Mouse (Mus musculus) embryonic fibroblast, embryonic 13.5 days (primary cell): ENCODE measurements around the gene Csnk1g1. TPM values are rescaled to one million over a fixed set of nuclear protein-coding genes. Genes with fewer than 3 reads are reported as not detected.

ENCODE experiments used
- H3K27ac ChIP-seq: 2 replicates; pipeline ENCODE4 v1.5.1; 2012; ENCODE audit warnings: low read length, control low read depth, inconsistent platforms; ENCODE audit not compliant: insufficient read depth
- H3K4me1 ChIP-seq: 2 replicates; pipeline ENCODE4 v1.6.1; 2011; ENCODE audit warnings: low read length; ENCODE audit not compliant: control insufficient read depth, insufficient read depth
- H3K4me3 ChIP-seq: 2 replicates; pipeline ENCODE4 v1.5.1; 2011; ENCODE audit warnings: mild to moderate bottlenecking, control low read depth, low read length; ENCODE audit not compliant: insufficient read depth
- CTCF ChIP-seq: IDR thresholded peaks from 2 replicates; pipeline ENCODE4 v1.5.1; 2011; ENCODE audit warnings: mild to moderate bottlenecking, control low read depth, low read length, moderate library complexity, borderline replicate concordance; ENCODE audit not compliant: insufficient read depth
- POLR2A ChIP-seq: IDR thresholded peaks from 2 replicates; pipeline ENCODE4 v1.6.1; 2011; ENCODE audit warnings: low read depth, mild to moderate bottlenecking, control low read depth, low read length, moderate library complexity
- polyA plus RNA-seq: library from polyadenylated mRNA; stranded (reverse); fragments of >200 nt; gene quantifications from 2 replicates; pipeline ENCODE4 v1.2.4, GENCODE M21; 2011; ENCODE audit warnings: low read depth; ENCODE audit not compliant: missing spikeins, insufficient read length

Gene Csnk1g1
- polyA plus RNA-seq, 1 experiment: 64.7 TPM

- no peak overlapping the region for H3K27ac ChIP-seq
- no peaks in the 10 kb centered on the region for H3K4me1 ChIP-seq
- no peak overlapping the region for H3K4me3 ChIP-seq
- TF ChIP-seq POLR2A (no peak), CTCF (no peak)
Measured at GRCm38 (mm10) chr9:65982841-65983240, 74.1 kb downstream of the Csnk1g1 start.

DNA sequence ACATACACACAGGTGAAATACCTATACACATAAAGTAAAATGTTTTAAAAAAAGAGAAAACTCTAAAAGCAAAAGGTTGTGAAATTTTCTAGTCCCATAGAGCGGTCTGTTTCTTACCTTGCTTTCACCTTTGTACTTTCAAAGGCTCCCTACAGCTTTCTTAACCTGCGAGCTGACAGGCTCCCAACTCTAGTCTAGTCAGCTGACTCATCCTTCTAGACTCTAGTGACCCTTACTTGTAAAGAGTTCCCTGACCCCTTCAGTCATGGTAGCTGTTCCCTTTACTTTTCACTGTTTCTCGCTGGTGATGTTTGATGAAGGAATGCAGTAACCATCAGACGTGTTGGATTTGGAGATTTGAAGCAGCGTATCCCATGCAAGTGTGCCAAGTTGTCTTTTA lies 78.3 kb downstream of the Csnk1g1 start:
- Histone ChIP-seq H3K4me1 (peaks cover 11% of the 10 kb centered on the region), H3K27ac (no peak overlapping the region), H3K4me3 (no peak overlapping the region)
- TF ChIP-seq CTCF (no peak), POLR2A (no peak)

- Histone ChIP-seq H3K27ac (no peak overlapping the region), H3K4me3 (no peak overlapping the region), H3K4me1 (peaks cover 5% of the 10 kb centered on the region)
- no peak for TF ChIP-seq POLR2A
- no peak for TF ChIP-seq CTCF
Measured at GRCm38 (mm10) chr9:65995603-65996376, 87.1 kb downstream of the Csnk1g1 start.

- no peak overlapping the region for H3K27ac ChIP-seq
- no peaks in the 10 kb centered on the region for H3K4me1 ChIP-seq
- TF ChIP-seq CTCF: no peak
- no peak for TF ChIP-seq POLR2A
- H3K4me3 ChIP-seq: no peak overlapping the region
Measured at GRCm38 (mm10) chr9:65998965-65999364, 90.2 kb downstream of the Csnk1g1 start.

- TF ChIP-seq CTCF (no peak), POLR2A (no peak)
- H3K27ac ChIP-seq: no peak overlapping the region
Measured at GRCm38 (mm10) chr9:66004380-66004779, 95.7 kb downstream of the Csnk1g1 start.

DNA sequence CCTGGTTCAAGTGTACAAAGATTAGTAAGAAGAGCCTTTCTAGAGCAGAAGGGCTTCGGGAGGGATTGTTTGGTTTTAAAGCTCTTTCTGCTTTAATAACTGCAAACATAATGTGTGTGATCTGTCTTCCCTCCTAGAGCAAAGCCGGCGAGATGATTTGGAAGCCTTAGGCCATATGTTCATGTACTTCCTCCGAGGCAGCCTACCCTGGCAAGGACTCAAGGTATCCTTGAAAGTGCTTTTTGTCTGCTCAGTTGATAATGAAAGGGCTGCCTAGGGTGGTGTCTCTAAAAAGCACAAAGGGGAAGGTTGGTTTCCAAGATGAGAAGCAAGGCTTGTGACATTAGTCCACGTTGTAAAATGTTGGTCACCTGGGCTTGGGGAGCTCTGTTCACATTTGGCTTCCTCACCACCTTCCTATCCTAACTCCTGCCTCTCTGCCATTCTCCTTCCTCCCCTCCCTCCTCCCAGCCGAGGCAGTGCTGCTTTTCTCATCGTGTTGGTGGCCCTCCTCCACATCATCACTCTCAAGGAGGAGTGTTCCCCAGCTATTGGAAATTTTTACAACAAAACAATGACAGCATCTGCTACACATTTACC lies 99.0 kb downstream of the Csnk1g1 start:
- TF ChIP-seq CTCF (no peak), POLR2A (no peak)
- no peak overlapping the region for H3K4me3 ChIP-seq
- H3K4me1 ChIP-seq: no peaks in the 10 kb centered on the region
- no peak overlapping the region for H3K27ac ChIP-seq

More at GRCm38 (mm10) chr9:66004380-66004779, 95.7 kb downstream of the Csnk1g1 start:
- Histone ChIP-seq H3K4me3 (no peak overlapping the region), H3K4me1 (no peaks in the 10 kb centered on the region)

DNA sequence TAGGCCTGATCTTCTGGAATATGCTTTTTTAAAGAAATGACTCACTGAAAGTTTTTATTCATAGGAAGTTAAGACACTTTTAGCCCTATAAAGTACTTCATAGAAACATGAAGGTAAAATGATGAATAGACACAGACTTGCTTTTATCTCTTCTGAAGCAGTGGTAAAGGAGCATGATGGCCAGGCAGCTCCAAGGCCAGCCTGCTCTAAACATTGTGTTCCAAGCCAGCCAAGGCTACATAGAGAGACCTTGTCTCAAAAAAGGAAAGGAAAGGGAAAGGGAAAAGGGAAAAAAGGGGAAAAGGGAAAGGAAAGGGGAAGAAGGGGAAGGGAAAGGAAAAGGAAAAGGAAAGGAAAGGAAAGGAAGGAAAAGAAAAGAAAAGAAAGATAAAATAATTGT lies 111.9 kb downstream of the Csnk1g1 start:
- no peak overlapping the region for H3K4me3 ChIP-seq
- no peaks in the 10 kb centered on the region for H3K4me1 ChIP-seq
- no peak overlapping the region for H3K27ac ChIP-seq
- TF ChIP-seq CTCF: no peak
- TF ChIP-seq POLR2A: no peak

DNA sequence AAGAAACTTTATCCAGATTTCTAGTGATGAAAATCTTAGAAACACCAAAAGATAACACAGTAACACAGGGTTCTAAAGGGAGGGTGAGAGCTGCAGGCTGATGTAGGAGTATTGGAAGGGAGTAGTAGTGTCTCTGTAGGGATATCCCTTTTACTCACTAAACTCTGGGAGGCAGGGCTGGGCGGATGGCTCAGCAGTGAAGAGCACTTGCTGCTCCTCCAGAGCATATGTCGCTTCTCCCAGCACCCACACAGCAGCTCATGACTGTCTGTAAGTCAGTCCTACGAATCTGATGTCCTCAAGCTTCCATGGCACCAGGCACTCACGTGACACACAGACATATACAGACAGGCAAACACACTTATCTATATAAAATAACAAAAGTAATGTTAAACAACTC lies 129.4 kb downstream of the Csnk1g1 start:
- Histone ChIP-seq H3K4me3 (no peak overlapping the region), H3K27ac (no peak overlapping the region)
- TF ChIP-seq POLR2A (no peak), CTCF (no peak)

DNA sequence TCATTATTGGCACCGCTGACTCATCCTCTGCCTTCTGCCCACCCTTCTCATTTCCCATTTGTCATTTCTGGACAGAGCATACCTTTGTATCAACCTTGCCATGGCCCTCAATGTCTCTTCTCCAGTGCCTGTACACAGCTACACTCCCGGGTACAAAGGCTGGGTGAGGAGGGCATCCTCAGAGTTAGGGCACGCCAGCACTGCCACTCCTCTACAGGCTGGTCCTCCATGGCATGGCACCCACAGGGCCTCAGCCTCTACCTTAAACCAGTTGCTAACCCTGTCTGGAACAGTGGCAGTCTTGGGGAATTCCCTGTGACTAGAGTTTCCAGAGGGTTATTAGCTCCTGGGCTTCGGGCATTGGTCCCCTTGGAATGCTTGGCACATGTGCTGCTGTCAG lies 129.9 kb downstream of the Csnk1g1 start:
- H3K4me1 ChIP-seq: no peaks in the 10 kb centered on the region

More for the DNA sequence above, 129.4 kb downstream of the Csnk1g1 start:
- H3K4me1 ChIP-seq: no peaks in the 10 kb centered on the region

GRCm38 (mm10) chr9:66039290-66039689 lies 130.6 kb downstream of the Csnk1g1 start:
- H3K4me3 ChIP-seq: no peak overlapping the region
- H3K4me1 ChIP-seq: no peaks in the 10 kb centered on the region
- H3K27ac ChIP-seq: no peak overlapping the region
- no peak for TF ChIP-seq CTCF
- no peak for TF ChIP-seq POLR2A

More for the DNA sequence above, 129.9 kb downstream of the Csnk1g1 start:
- TF ChIP-seq CTCF (no peak), POLR2A (no peak)
- H3K27ac ChIP-seq: no peak overlapping the region
- H3K4me3 ChIP-seq: no peak overlapping the region

DNA sequence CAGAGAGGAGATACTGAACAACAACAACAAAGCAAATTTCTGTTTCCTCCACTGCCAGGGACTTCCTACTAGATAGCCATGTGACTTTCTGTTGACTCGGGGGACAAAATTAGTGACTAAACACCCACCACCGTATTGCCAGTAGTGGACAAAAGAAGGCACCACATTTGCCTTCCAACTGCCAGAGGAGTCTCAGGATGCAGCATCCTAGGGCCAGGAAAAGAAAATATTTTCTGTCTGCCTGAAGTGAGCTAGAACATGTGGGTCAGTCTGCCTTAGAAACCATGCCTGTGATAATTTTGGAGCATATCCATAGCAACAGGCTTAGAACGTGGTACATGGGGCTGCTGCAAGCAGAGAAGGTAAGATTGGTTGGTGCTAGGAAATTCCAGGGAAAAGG lies 132.1 kb downstream of the Csnk1g1 start:
- H3K4me3 ChIP-seq: no peak overlapping the region
- H3K27ac ChIP-seq: no peak overlapping the region
- TF ChIP-seq POLR2A (no peak), CTCF (no peak)
- H3K4me1 ChIP-seq: no peaks in the 10 kb centered on the region
